Mouse (Mus musculus): ENCODE measurements around the gene Uck1. TPM values are rescaled to one million over a fixed set of nuclear protein-coding genes. Genes with fewer than 3 reads are reported as not detected.
"Not testable (repeated sequence)": the region's sequence is repeated elsewhere in the genome, so short reads cannot be mapped to it uniquely, and the experiment has no call there.

The Uck1 gene
- total RNA-seq (2021), result 10 to 100 TPM; 19.6 to 21.7 TPM

DNA sequence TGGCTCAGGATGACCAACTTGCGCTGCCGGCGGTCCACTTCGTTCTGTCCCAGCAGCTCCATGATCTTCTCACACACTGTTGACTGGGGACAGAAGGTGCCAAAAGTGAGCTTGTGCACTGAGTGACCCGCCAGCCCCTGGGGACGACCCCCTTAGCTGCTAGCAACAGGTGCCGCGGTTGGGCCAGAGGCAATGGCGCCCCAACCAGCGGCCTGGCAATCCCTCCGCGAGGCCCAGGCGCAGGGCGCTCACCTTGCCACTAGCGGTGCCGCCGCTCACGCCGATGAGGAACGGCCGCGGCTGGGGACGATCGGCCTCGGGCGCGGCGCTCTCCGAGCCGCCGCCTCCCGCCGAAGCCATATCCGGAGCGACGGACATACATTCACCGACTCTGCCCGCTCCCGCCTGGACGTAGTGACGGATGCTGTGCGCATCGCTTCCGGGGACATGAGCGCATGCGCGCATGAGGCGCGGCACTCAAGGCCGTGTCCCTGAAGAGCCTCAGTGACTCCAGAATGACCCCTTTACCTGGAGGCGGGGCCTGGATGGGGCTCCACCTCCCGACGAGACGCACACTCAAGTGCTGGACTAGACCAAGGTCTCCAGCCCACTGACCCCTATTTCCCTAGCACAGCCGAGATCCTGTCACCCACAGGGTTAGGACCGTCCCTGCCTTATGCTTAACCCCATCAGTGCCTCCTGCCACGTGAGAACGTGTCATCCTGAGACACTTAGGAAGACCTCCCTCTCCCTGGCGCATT is at the start of gene Uck1:
Uck1 (minus strand) TSS at position 503 of the 761 bp plus-strand sequence.
- intact Hi-C loops (cut with DNase I), result no loop called here
- peak; percentile 81 for DNase-seq (ENCODE audit: low spot score)

DNA sequence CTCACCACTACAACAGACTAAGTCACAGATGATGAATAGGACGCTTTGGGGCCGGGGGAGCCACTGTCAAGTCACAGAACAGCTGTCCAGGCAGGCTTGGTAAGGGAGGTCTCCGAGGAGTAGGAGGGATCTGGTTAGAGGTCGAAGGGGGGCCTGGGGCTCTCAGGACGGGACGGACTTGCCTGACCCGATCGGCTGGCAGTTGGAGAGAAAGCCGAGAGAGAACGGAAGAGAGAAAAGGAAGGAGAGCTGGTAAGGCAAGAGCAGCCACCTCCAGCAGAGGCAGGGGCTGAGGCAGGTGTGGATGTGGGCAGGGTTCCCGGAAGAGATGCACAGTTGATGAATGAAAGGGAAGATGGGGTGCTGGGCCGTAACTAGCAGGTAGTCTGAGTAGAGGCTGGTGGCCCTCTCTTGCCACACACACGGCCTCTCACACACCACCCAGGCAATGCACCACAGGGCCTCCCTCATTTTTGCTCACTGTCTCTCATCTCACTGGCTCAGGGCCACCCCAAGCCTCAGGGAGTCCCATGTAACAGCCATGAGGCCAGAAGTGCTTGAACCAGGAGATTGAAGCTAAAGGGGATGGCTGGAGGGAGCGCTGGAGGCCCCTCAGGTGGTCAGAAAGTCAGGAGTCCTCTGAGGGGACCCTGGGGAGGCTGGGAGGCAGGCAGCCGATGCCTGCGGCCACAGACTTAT is 49.1 kb upstream of the Uck1 start:
- no peak for DNase-seq (ENCODE audit: low spot score)
- intact Hi-C loops (cut with DNase I), result no loop called here

DNA sequence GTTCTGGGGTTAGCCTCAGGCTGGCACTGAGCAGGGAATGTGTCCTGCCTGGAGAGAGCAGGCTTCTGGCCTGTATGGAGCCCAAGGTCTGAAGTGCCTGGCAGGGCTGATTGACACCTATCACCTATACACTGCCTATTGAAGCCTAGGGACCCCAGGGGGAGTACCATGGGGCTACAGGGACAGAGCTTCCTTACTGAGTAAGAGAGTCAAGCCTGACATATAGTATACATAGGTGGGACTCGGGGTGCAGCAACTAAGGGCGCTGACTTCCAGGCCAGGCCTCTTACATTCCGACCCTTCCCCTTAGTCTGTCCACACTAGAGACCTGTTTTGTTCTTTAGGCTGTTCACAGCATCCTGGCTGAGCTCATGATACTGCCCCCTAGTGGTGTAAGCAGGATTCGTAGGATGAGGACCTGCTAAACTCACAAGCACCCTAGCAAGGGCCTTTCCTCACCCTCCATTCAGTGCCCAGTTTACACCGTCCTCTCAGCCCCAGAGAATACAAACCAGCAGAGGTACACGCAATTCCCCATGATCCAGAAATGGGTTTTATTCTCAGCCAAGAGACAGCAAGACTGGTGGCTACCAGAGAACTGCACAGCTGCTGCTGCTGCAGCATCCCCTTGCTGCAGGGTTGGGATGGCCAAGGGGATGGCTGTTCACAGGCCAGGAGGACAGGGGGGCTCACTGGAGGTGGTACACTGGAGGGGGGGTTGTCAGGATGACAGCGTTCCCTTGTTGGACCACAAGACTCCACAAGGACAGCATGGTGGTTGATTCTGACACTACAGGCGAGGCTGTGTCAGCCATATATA is 48.2 kb upstream of the Uck1 start:
- no peak for DNase-seq (ENCODE audit: low spot score)
- intact Hi-C loops (cut with DNase I), result no loop called here

DNA sequence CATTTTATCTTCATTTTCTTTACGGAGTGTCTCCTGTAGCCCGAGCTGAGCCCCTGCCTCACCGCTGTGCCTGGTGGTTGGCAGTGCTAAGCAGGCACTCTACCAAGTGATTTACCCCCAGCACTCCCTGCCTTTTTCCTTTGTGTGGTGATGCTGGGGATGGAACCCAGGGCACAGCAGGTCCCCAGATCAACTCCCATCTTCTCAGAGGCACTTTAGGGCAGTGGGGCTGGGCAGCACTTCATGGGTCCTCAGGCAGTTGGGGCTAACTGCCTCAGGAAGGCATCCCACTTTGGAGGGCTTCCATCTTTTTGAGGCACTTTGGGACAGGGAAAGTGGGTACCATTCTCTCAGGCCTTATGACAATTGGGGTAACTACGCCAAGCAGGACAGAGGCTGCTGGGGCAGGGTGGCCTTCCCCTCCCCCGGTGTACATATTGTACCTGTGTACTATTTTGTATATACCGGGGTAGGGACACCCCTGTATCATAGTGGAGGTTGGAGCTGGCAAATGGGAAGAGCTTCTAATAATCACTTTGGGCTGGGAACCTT is 47.4 kb upstream of the Uck1 start:
- DNase-seq (ENCODE audit: low spot score), result no peak
- intact Hi-C loops (cut with DNase I), result no loop called here

DNA sequence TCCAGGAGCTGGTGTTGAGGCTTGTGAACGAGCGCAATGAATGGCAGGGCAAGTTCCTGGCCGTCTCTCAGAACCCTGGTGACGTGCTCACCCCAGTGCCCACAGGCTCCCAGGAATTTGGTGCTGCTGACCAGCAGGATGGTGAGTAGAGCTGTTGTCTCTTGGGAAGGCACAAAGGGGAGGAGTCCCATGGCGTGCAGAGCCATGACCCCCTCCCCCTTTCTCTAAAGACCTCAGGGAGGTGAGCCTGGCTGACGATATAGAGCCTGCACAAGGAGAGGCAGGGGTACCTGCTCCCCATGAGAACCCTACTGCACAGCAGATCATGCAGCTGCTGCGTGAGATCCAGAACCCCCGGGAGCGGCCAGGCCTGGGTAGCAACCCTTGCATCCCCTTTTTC is 46.2 kb upstream of the Uck1 start:
- no peak for DNase-seq (ENCODE audit: low spot score)
- intact Hi-C loops (cut with DNase I), result no loop called here

DNA sequence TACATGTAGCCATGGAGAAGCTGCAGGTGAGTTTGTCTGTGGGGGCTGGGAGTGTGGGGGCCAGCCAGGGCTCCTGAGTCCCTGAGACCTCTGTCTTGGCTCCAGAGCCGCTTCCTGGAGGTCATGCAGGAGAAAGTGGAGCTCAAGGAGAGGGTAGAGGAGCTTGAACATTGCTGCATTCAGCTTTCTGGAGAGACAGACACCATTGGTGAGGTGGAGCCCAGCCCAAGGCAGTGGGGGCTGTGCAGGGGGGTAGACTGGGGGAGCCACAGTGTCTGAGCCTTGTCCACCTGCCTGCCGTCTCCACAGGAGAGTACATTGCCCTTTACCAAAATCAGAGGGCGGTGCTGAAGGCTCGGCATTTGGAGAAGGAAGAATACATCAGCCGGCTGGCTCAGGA is 45.7 kb upstream of the Uck1 start:
- no peak for DNase-seq (ENCODE audit: low spot score)
- intact Hi-C loops (cut with DNase I), result no loop called here

DNA sequence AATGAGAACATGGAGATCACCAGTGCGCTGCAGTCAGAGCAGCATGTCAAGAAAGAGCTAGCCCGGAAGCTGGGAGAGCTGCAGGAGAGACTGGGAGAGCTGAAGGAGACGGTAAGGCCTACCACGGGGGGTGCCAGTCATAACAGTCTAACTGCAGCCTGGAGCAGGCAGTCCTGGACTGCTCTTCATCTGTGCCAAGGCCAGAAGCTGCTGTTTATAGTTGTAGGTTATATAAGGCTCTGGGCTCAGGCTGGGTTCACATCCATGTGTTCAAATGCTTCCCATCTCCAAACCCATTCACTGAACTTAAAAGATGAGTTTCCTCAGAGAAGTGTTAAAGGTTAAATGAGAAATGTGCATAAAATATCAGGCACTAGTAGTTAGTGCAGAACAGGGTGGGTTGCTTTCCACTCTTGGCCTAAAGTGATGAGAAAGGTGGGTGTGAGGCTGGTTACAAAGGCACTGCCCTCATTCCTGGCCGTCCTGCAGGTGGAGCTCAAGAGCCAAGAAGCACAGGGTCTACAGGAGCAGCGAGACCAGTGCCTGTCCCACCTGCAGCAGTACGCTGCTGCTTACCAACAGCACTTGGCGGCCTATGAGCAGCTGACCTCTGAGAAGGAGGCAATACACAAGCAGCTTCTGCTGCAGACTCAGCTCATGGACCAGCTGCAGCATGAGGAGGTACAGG is 44.3 kb upstream of the Uck1 start:
- intact Hi-C loops (cut with DNase I), result no loop called here
- DNase-seq (ENCODE audit: low spot score), result no peak

DNA sequence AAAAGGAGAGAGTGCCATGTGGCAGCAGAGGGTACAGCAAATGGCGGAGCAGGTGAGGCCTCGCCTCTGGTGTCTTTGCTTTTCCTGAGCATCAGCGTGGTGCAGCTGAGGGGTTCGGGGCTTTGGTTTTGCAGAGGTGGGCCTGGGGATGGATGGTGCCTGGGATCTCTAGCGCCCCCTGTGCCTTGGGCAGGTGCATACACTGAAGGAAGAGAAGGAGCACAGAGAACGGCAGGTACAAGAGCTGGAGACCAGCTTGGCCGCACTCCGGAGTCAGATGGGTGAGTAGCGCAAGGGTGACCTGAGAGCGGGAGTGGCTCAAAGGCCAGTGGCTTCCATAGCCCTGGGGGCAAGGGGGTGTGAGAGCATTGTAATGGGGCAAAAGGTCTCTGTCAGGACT is 43.0 kb upstream of the Uck1 start:
- intact Hi-C loops (cut with DNase I), result no loop called here
- no peak for DNase-seq (ENCODE audit: low spot score)

DNA sequence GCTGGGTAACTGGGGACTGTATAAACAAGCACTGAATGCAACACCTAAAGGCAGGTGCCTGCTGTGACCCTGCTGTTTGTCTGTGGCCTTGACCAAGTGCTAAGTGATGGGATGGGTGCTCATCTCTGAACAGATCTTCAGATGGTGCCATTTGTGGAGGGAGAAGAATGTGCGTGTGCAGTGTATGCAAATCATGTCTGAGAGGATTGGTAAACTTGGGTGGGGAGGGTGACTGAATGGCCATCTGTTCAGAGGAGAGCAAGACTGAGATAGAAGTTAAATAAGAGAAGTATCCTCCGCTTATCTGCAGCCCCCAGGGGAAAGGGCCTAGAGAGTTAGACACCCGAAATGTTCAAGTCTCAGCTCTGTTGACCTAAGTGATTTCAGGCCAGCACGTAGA is 39.5 kb upstream of the Uck1 start:
- DNase-seq (ENCODE audit: low spot score), result no peak
- intact Hi-C loops (cut with DNase I), result no loop called here

DNA sequence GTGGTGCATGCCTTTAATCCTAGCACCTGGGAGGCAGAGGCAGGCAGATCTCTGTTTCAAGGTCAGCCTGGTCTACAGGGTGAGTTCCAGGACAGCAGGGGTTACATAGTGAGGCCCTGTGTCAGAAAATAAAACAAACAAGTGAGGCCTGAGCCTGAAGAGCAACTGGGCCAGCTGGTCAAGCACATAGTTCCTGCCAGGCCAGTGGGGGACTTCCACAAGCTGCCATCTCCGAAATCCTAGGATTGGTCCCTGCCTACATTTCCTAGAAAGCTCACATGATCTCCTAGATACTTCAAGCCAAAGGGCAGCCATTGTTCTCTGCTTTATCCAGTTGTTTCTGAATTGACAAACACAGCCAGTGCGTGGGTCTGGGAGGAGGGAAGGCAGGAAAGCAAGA is 35.9 kb upstream of the Uck1 start:
- DNase-seq (ENCODE audit: low spot score); intact Hi-C loops (cut with DNase I): not testable (repeated sequence)

DNA sequence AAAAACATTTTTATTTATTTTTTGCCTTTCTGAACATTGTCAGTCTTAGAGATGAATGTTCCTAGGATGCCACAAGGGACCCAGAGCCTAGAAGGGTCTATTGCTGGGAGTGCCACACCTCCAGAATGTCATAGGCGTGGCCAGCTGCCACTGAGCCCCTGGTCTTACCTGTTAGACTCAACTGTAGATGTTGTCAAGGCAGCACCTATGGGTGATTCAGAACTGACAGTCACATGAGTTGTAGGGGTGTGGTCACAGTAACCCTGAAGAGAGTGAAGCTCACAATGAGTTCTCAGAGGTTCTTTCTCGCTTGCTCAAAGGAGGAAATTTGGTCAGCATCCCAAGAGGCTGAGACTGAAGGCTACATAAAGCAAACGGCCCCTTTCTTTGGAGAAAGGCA is 35.3 kb upstream of the Uck1 start:
- no peak for DNase-seq (ENCODE audit: low spot score)
- intact Hi-C loops (cut with DNase I), result no loop called here

DNA sequence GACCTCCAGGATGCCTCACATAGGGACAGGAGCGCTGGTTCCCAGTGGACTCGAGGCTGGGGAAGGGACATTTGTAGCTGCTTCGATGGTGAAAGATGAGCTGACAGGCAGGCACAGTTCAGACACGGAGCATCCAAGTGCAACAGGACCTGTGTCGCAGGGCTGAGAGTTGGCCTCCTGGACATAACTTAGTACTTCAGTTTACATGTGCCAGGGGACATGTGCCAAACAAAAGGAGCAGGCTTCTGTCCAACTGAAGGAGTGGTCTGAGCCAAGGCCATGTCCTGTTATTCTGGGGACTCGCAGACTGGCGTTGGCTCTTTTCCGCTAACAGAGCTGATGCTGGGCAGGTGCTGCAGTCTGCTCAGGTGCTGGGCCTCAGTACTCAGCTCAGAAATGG is 34.4 kb upstream of the Uck1 start:
- intact Hi-C loops (cut with DNase I), result no loop called here
- peak; percentile 37 for DNase-seq (ENCODE audit: low spot score)

DNA sequence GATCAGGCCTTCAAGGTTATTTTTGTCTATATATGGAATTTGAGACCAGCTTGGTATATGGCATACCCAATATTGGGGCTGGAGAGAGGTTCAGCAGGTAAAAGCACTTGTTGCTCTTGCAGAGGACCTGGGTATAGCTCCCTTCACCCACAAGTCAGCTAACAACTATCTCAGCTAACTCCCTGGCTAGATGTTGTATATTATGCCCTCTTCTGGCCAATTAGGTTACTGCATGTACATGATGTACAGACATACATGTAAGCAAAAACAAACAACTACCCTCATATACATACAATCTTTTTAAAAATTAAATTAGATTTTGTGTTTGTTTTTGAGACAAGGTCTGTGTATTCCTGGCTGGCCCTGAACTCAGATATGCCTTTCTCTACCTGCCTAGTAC is 29.6 kb upstream of the Uck1 start:
- intact Hi-C loops (cut with DNase I), result no loop called here
- no peak for DNase-seq (ENCODE audit: low spot score)

DNA sequence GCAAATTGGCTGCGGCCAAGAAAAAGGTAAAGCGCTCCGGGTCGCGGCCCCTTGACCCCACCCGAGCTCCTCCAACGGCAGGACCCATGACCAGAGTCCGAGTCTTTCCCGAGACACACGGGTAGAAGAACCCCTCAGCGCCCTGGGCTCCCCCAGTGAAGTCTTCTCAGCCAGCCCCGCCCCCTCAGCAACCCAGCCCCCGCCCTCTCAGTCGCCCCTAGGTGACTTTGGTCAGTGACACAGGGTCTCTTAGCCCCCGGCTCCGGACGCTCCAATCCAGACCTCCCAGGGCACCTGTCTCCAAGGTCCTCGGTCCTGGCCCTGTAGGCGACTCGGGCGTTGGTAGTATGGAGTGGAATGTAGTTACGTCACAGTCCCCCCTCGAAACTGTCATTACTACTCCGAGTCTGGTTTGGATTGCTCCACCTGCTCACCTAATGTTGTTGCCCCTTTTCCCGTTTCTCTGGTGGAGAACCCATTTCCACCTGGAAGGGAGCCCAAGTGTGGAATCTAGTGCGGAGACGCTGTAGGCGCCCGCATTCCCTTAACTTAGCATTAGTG is 28.5 kb upstream of the Uck1 start:
- intact Hi-C loops (cut with DNase I), result no loop called here
- no peak for DNase-seq (ENCODE audit: low spot score)

DNA sequence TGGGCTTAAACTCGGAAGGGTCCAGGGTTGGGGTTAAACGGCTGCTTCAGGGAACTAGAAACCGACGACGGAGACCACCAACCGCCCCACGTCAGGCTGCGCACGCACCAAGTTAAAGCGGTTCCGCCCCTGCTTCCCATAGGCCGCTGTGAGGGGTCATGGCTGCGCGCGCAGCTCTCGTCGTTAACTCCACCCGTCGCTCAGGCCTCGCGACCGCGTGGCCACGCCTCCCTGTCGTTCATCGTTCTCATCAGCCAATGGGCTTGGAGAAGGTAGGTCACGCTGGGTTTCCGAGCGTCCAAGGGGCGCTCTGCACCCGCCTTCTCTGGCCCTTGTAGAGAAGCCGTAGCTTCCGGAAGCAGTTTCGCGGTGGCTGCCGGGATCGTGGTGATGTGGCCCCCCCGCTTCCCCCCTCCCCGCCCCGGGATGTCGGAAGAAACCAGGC is 28.0 kb upstream of the Uck1 start, which contains the start of gene Swi5:
Swi5 (minus strand) TSS at position 153 of the 445 bp plus-strand sequence.
- peak; percentile 94 for DNase-seq (ENCODE audit: low spot score)
- intact Hi-C loops (cut with DNase I), result no loop called here

DNA sequence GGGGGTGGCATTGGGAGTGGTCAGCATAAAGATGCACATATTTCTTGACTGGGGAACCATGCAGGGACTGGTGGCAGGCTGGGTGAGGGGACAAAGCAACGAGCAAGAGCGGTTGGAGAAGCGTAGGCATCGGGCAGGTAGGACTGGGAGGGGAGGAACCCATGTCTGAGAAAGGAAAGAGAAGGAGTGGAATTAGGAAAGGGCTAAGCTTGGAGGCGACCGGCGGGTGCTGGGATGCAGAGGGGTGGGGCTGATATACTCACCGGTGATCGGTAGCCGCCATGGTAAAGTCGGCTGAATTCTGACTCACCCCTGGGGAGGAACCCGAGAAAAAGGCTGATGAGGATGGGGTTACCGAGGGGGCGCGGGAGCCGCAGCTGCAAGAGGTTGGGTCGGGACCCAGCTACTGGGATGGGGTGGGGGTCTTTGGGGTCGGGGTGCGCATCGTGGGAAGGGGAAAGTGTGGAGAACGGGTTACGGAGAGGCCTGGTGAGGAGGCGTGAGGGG is 27.4 kb upstream of the Uck1 start, which contains the start of gene Golga2:
Golga2 (plus strand) TSS at position 51 of the 507 bp plus-strand sequence.
- no peak for DNase-seq (ENCODE audit: low spot score)
- intact Hi-C loops (cut with DNase I), result no loop called here

DNA sequence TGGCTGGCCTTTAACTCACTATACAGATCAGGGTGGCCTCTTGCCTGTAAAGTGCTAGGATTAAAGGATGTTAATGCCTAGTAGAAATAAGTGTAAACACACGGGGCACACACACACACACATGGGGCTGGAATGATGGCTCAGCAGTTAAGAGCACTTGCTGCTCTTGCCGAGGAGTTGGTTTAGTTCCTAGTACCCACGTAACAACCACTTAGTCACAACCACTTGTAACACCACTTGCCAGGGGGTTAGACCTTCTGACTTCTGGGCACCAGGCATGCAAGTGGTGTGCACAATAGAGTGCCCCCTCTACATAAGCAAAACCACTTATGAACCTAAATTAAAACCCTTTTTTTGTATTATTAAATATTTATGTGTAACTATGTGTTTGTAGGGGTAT is 24.0 kb upstream of the Uck1 start:
- intact Hi-C loops (cut with DNase I), result no loop called here

DNA sequence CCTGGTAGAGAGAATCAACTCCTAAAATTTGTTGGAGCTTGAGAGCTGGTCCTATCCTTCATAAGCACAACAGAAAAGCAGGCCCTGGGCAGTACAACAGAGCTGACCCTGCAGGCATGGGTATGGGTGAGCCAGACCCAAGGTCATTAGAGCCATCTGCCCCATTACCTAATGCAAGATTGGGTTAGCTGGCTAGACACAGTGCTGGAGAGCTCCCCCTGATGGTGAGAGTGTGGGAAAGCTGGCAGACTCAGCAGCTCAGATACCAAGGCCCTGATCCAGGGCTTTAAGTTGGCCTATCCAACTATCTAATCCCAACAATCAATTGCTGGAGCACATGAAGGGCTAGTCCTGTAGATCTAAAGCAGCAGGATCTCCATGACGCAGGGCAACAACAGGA is 22.8 kb upstream of the Uck1 start:
- intact Hi-C loops (cut with DNase I), result no loop called here
- no peak for DNase-seq (ENCODE audit: low spot score)

More for the DNA sequence above, 24.0 kb upstream of the Uck1 start:
- DNase-seq (ENCODE audit: low spot score), result no peak

DNA sequence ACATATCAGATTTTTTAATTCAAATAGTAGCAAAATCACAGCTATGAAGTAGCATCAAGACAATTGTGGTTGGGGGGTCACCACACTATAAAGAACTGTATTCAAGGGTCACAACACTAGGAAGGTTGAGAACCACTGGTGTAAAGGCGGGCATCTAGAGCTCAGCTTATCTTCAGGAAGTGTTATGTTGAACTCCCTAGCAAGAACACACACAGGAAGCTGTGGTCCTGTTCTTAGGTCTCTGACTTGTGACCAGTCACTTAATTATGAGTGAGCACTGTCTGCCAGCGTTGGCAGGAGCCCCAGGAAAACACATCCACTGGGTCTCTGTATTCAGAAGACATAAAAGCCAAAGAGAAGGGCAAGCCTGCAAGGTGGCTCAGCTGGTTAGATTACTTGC is 22.3 kb upstream of the Uck1 start:
- intact Hi-C loops (cut with DNase I), result no loop called here

More for the DNA sequence above, 22.3 kb upstream of the Uck1 start:
- DNase-seq (ENCODE audit: low spot score), result no peak

All from heart, postnatal 25 days (tissue).